Mouse (Mus musculus): ENCODE measurements around the gene C1ra. TPM values are rescaled to one million over a fixed set of nuclear protein-coding genes. Genes with fewer than 3 reads are reported as not detected.

The C1ra gene
- polyA plus RNA-seq (2021; fragmentation: Nextera tagmentation), result 2.4 and 2.5 TPM in 2 replicates
- long read RNA-seq, experiment 1, transcript C1ra-201 (11 exons, 2,981 nt), result major isoform, 10 of 11 reads
- long read RNA-seq, experiment 1, partial matches to known transcripts, result 0 of 11 reads
- long read RNA-seq, experiment 1, other reads (novel, unspliced or antisense), result 1 of 11 reads
- long read RNA-seq, experiment 2, partial matches to known transcripts, result 2 of 4 reads
- long read RNA-seq, experiment 2, other reads (novel, unspliced or antisense), result 1 of 4 reads

GRCm38 (mm10) chr6:124512355-124512836 lies at the start of gene C1ra:
Gene C1ra, plus strand, starts transcription at chr6:124512405.

GRCm38 (mm10) chr6:124464305-124465271 lies 47.6 kb upstream of the C1ra start, which contains the start of gene Clstn3:
Gene Clstn3, minus strand, starts transcription at chr6:124464794.

GRCm38 (mm10) chr6:124492842-124493561 lies 19.2 kb upstream of the C1ra start, which contains the start of gene C1rl:
Gene C1rl, plus strand, starts transcription at chr6:124493113.

GRCm38 (mm10) chr6:124542284-124542683 lies 30.1 kb downstream of the C1ra start, which contains the start of gene C1s1:
Gene C1s1, minus strand, starts transcription at chr6:124542359.

GRCm38 (mm10) chr6:124570026-124570425 lies 57.8 kb downstream of the C1ra start, which contains the start of gene C1rb:
Gene C1rb, plus strand, starts transcription at chr6:124570294.

Other genes with a start within 250 kb of the C1ra start
- 0.54 and 0.59 TPM in 2 replicates for gene Cd163, start 207.7 kb upstream of the C1ra start, polyA plus RNA-seq (2021; fragmentation: Nextera tagmentation)
- 19.6 and 21.0 TPM in 2 replicates for gene Pex5, start 97.3 kb upstream of the C1ra start, polyA plus RNA-seq (2021; fragmentation: Nextera tagmentation)
- 47.8 and 63.4 TPM in 2 replicates for gene Clstn3, start 47.6 kb upstream of the C1ra start, polyA plus RNA-seq (2021; fragmentation: Nextera tagmentation)
- gene C1rl, start 19.3 kb upstream of the C1ra start, polyA plus RNA-seq (2021; fragmentation: Nextera tagmentation), result 0.40 and 0.51 TPM in 2 replicates
- 0.43 and 0.45 TPM in 2 replicates for gene C1s1, start 30.0 kb downstream of the C1ra start, polyA plus RNA-seq (2021; fragmentation: Nextera tagmentation)
- not detected in 2 replicates for gene C1rb, start 57.9 kb downstream of the C1ra start, polyA plus RNA-seq (2021; fragmentation: Nextera tagmentation)
- not detected in 2 replicates for gene C1s2, start 123.7 kb downstream of the C1ra start, polyA plus RNA-seq (2021; fragmentation: Nextera tagmentation)
- 14.8 and 15.8 TPM in 2 replicates for gene Lpcat3, start 150.6 kb downstream of the C1ra start, polyA plus RNA-seq (2021; fragmentation: Nextera tagmentation)
- 81.8 and 92.0 TPM in 2 replicates for gene Emg1, start 199.8 kb downstream of the C1ra start, polyA plus RNA-seq (2021; fragmentation: Nextera tagmentation)
- gene Phb2, start 199.9 kb downstream of the C1ra start, polyA plus RNA-seq (2021; fragmentation: Nextera tagmentation), result 143 and 147 TPM in 2 replicates
- gene Ptpn6, start 226.3 kb downstream of the C1ra start, polyA plus RNA-seq (2021; fragmentation: Nextera tagmentation), result 3.5 and 5.4 TPM in 2 replicates
- 1,134 and 1,230 TPM in 2 replicates for gene Grcc10, start 229.0 kb downstream of the C1ra start, polyA plus RNA-seq (2021; fragmentation: Nextera tagmentation)
- gene Gm45234, start 243.6 kb downstream of the C1ra start, polyA plus RNA-seq (2021; fragmentation: Nextera tagmentation), result not detected in 2 replicates
- 12.8 and 30.3 TPM in 2 replicates for gene Atn1, start 244.1 kb downstream of the C1ra start, polyA plus RNA-seq (2021; fragmentation: Nextera tagmentation)

Data from left cerebral cortex, adult 6 months (tissue).